In genomic region chr1:38171874-38172273, GRCm38 (mm10) we compare ENCODE assay signal across 18 mouse cellular contexts. TPM values are rescaled to one million over a fixed set of nuclear protein-coding genes. Genes with fewer than 3 reads are reported as not detected.
A peak's percentile ranks its signal among the peaks of the same experiment; 100 is the strongest.
DNase-seq lines count a peak whose midpoint lies in the region; ATAC-seq lines count a peak whose summit lies in the region.
"Had no signal": no experiment of that assay in that cellular context is flagged by ENCODE, and none has a peak within 500 bp of the region (broad histone marks: within the 10 kb centered on the region; RNA-seq: fewer than 3 reads in every experiment).

No protein-coding gene starts in this region.

- no peak overlapping the region for H3K9ac ChIP-seq in embryonic facial prominence, embryonic 14.5 days (ENCODE audit: low read depth, low read length)
- H3K9ac ChIP-seq in embryonic facial prominence, embryonic 15.5 days = no peak overlapping the region

- H3K9me3 ChIP-seq in embryonic facial prominence, embryonic 14.5 days (ENCODE audit: control insufficient read depth, low read length) = no peaks in the 10 kb centered on the region
- no peaks in the 10 kb centered on the region for H3K9me3 ChIP-seq in embryonic facial prominence, embryonic 10.5 days
- no peaks in the 10 kb centered on the region for H3K9me3 ChIP-seq in embryonic facial prominence, embryonic 15.5 days (replicated peaks)
- H3K9me3 ChIP-seq: G1E had no signal

- no peak overlapping the region for H3K4me2 ChIP-seq in embryonic facial prominence, embryonic 14.5 days (ENCODE audit: low read depth, low read length)
- no peak overlapping the region for H3K4me2 ChIP-seq in embryonic facial prominence, embryonic 15.5 days (replicated peaks)

- intact Hi-C loops in gastrocnemius, postnatal 14 days (cut with DNase I; ENCODE audit: low total_unique reads) = no loop called here

- H3K4me3 ChIP-seq in embryonic facial prominence, embryonic 14.5 days (ENCODE audit: low read depth, low read length) = no peak overlapping the region
- H3K4me3 ChIP-seq in embryonic facial prominence, embryonic 10.5 days = no peak overlapping the region
- H3K4me3 ChIP-seq in embryonic facial prominence, embryonic 15.5 days (replicated peaks) = no peak overlapping the region

- ATAC-seq in embryonic facial prominence, embryonic 14.5 days (ENCODE audit: low read depth) = peak; percentile 80; the same call in 1 of the 2 replicates
- ATAC-seq in embryonic facial prominence, embryonic 15.5 days (ENCODE audit: insufficient number of reproducible peaks, low FRiP score, low TSS enrichment, low read depth) = 0 out of 2 replicates have a peak, but pooled peaks have one; percentile 19
- ATAC-seq: activated CD4-positive, CD25-positive, alpha-beta regulatory T cell, adult 4 months; CD4-positive, CD25-positive, alpha-beta regulatory T cell, adult 4 months; Patski had no signal

- no peaks in the 10 kb centered on the region; the same call in 1 of the 2 replicates for H3K4me1 ChIP-seq in embryonic facial prominence, embryonic 14.5 days (ENCODE audit: control insufficient read depth, insufficient read depth, low read length)
- peaks cover 5% of the 10 kb centered on the region; the same call in 1 of the 2 replicates for H3K4me1 ChIP-seq in embryonic facial prominence, embryonic 10.5 days
- no peaks in the 10 kb centered on the region for H3K4me1 ChIP-seq in embryonic facial prominence, embryonic 15.5 days

- H3K27ac ChIP-seq in embryonic facial prominence, embryonic 14.5 days (replicated peaks; ENCODE audit: low read depth, low read length) = no peak overlapping the region
- H3K27ac ChIP-seq in embryonic facial prominence, embryonic 10.5 days (replicated peaks) = no peak overlapping the region
- no peak overlapping the region for H3K27ac ChIP-seq in embryonic facial prominence, embryonic 15.5 days (replicated peaks)

- no peaks in the 10 kb centered on the region for H3K27me3 ChIP-seq in embryonic facial prominence, embryonic 14.5 days (replicated peaks; ENCODE audit: control insufficient read depth, insufficient read depth, low read length)
- H3K27me3 ChIP-seq in embryonic facial prominence, embryonic 10.5 days (replicated peaks; ENCODE audit: low read depth, poor library complexity, severe bottlenecking) = no peaks in the 10 kb centered on the region
- H3K27me3 ChIP-seq in embryonic facial prominence, embryonic 15.5 days = no peaks in the 10 kb centered on the region

- H3K36me3 ChIP-seq in embryonic facial prominence, embryonic 14.5 days (ENCODE audit: control insufficient read depth, insufficient read depth, low read length) = no peaks in the 10 kb centered on the region; the same call in 1 of the 2 replicates
- H3K36me3 ChIP-seq in embryonic facial prominence, embryonic 10.5 days (replicated peaks) = peaks cover 2% of the 10 kb centered on the region
- no peaks in the 10 kb centered on the region for H3K36me3 ChIP-seq in embryonic facial prominence, embryonic 15.5 days
- H3K36me3 ChIP-seq: G1E had no signal

- peak; percentile 53 for DNase-seq in embryonic facial prominence, embryonic 14.5 days (ENCODE audit: low spot score)
- DNase-seq in embryonic facial prominence, embryonic 10.5 days (ENCODE audit: low spot score) = no peak
- no peak for DNase-seq in gastrocnemius, postnatal 14 days
- DNase-seq: adrenal gland, adult 2 months; adrenal gland, adult 8-10 months; adrenal gland, postnatal 10 days; adrenal gland, postnatal 14 days; adrenal gland, postnatal 25 days; adrenal gland, postnatal 36 days; B cell, adult 2 months; cerebellum, adult 11 months; cerebellum, adult 11-12 months; cerebellum, adult 18-20 months had no signal

- 82% methylated on average over 4 of the region's 4 CpGs for WGBS in embryonic facial prominence, embryonic 14.5 days
- WGBS in embryonic facial prominence, embryonic 10.5 days = 80% methylated on average over 4 of the region's 4 CpGs
- WGBS in embryonic facial prominence, embryonic 15.5 days = 68% methylated on average over 4 of the region's 4 CpGs

RNA-seq across cellular contexts. Expression of gene Rev1, which starts 42.3 kb away (rescaled TPM):
- polyA plus RNA-seq in embryonic facial prominence, embryonic 14.5 days (2014; fragmentation: Nextera tagmentation; extraction: Ambion mirVana) = 20.6 and 27.7 TPM in 2 replicates
- polyA plus RNA-seq in embryonic facial prominence, embryonic 10.5 days (2016; fragmentation: Nextera tagmentation; extraction: Ambion mirVana) = 34.5 and 39.3 TPM in 2 replicates
- polyA plus RNA-seq in embryonic facial prominence, embryonic 15.5 days (2015; fragmentation: Nextera tagmentation; extraction: Ambion mirVana) = 27.6 and 27.9 TPM in 2 replicates
- total RNA-seq in gastrocnemius, postnatal 14 days (2021) = 10 to 100 TPM; 16.6 to 17.2 TPM
